Comparison of ENCODE assay signal across 8 mouse cellular contexts in genomic region chr14:118088437-118089207, GRCm38 (mm10). TPM values are rescaled to one million over a fixed set of nuclear protein-coding genes. Genes with fewer than 3 reads are reported as not detected.
A peak's percentile ranks its signal among the peaks of the same experiment; 100 is the strongest.
DNase-seq lines count a peak whose midpoint lies in the region; ATAC-seq and TF ChIP-seq lines count a peak whose summit lies in the region.

No protein-coding gene starts in this region.

- no peak for TF ChIP-seq RAD21 in CH12.LX (IDR thresholded peaks at IDR 0.05; ENCODE audit: low read depth, low read length)

- H3K4me2 ChIP-seq in CH12.LX (ENCODE audit: insufficient read depth, low read depth, poor library complexity, severe bottlenecking): peak overlapping the region; percentile 58

- TF ChIP-seq CTCF in CH12.LX (conservative IDR thresholded peaks at IDR 0.05 in 1 of 2, IDR thresholded peaks at IDR 0.05 in 1 of 2; ENCODE audit: low read depth in 2 of 2, low read length in 2 of 2): no peak

- H3K4me3 ChIP-seq in CH12.LX (replicated peaks in 1 of 3; ENCODE audit: low read depth in 2 of 3, low read length in 2 of 3, poor library complexity in 1 of 3): peak overlapping the region; percentile 82 to 91 (median 85)

- no peaks in the 10 kb centered on the region for H3K9me3 ChIP-seq in CH12.LX (replicated peaks; ENCODE audit: low read length)

- dilution Hi-C loops in CH12.LX (cut with MboI; ENCODE audit: extremely low pct_ligation_motif_present, extremely low pct_unique_long_range_greater_than_20kb, low sequenced_read_pairs): no loop called here

- no peak overlapping the region for H3K27ac ChIP-seq in CH12.LX (ENCODE audit: insufficient read depth, low read depth)

- DNase-seq in adrenal gland, postnatal 10 days: peak; percentile 29
- no peak for DNase-seq in adrenal gland, adult 18-20 months (ENCODE audit: low spot score in 2 of 2)
- DNase-seq in CH12.LX (ENCODE audit: extremely low read depth): peak; percentile 54
- no peak for DNase-seq in thymus, postnatal 10 days (ENCODE audit: low spot score in 2 of 2)
- DNase-seq in layer of hippocampus, adult 11-12 months (ENCODE audit: low spot score): no peak

- H3K4me1 ChIP-seq in CH12.LX (ENCODE audit: control insufficient read depth in 1 of 2, insufficient read depth in 2 of 2): peaks cover 18 to 49% of the 10 kb centered on the region in 2 experiments

- no peaks in the 10 kb centered on the region for H3K36me3 ChIP-seq in CH12.LX (replicated peaks in 1 of 2; ENCODE audit: control insufficient read depth in 1 of 2, insufficient read depth in 1 of 2, low read length in 1 of 2)

- in situ Hi-C loops in CH12.LX (cut with MboI; ENCODE audit: low pct_ligation_motif_present, low pct_unique_long_range_greater_than_20kb, low sequenced_read_pairs): loop anchor here (5.0 kb wide), 1 partner anchor 49 kb away; the partner anchor contains the start of gene Gpr180

- TF ChIP-seq POLR2A in CH12.LX (IDR thresholded peaks at IDR 0.05; ENCODE audit: low read depth, low read length): no peak

- peaks cover 6% of the 10 kb centered on the region for H3K27me3 ChIP-seq in CH12.LX (replicated peaks)

- no peaks in the 10 kb centered on the region for H3K79me2 ChIP-seq in CH12.LX (replicated peaks; ENCODE audit: control insufficient read depth, extremely low read depth, insufficient read depth, poor library complexity, severe bottlenecking)

- TF ChIP-seq EP300 in CH12.LX (IDR thresholded peaks at IDR 0.05; ENCODE audit: low read length): no peak

- peak overlapping the region; percentile 31; the same call in 1 of the 2 replicates for H3K9ac ChIP-seq in CH12.LX (ENCODE audit: insufficient read depth, low read depth)

- ATAC-seq in erythroid progenitor cell, adult 5-6 weeks (replicated peaks; ENCODE audit: low FRiP score, poor library complexity, severe bottlenecking): peak; percentile 78
- ATAC-seq in inflammation-experienced regulatory T-cells, adult 6 months: peak; percentile 57
- peak; percentile 64 for ATAC-seq in megakaryocyte, adult 5-6 weeks (ENCODE audit: poor library complexity, severe bottlenecking)

TF ChIP-seq in CH12.LX, 34 proteins besides CTCF, POLR2A, EP300 and RAD21:
- TF ChIP-seq MAX (IDR thresholded peaks at IDR 0.05; ENCODE audit: low read length) (peak; percentile 6; the same call in 1 of the 2 replicates), MYC (IDR thresholded peaks at IDR 0.05; ENCODE audit: low read depth, low read length) (peak; percentile 45; the same call in 1 of the 2 replicates), IRF4 (IDR thresholded peaks at IDR 0.05; ENCODE audit: low read depth, low read length) (no peak)

RNA-seq across cellular contexts. Expression of gene Dct, which starts 36.6 kb away (rescaled TPM):
- total RNA-seq in adrenal gland, postnatal 10 days (2021): not detected
- total RNA-seq in adrenal gland, adult 18-20 months (2021): under 1 TPM in 1 of 2 experiments, not detected in 1; 0.27 TPM
- total RNA-seq in CH12.LX (2012; rRNA removed) (not detected in 2 replicates), CH12.LX (2014; rRNA removed) (not detected in 2 replicates)
- polyA plus RNA-seq in CH12.LX (2012; ENCODE audit: insufficient read length, low read depth): 0.23 and 0.34 TPM in 2 replicates
- not detected in 2 replicates for total RNA-seq in erythroid progenitor cell, adult 5-6 weeks (2015; ENCODE audit: low replicate concordance)
- total RNA-seq in erythroid progenitor cell, adult 5-6 weeks (2017; ENCODE audit: low replicate concordance): 0.26 TPM in 1 of 2 replicates, not detected in the other
- under 1 TPM in 2 of 3 experiments, not detected in 1; 0.28 to 0.38 TPM for polyA plus RNA-seq in inflammation-experienced regulatory T-cells, adult 6 months (2017; shearing (Covaris generic))
- total RNA-seq in megakaryocyte, adult 5-6 weeks (2015): 0.04 TPM in 1 of 2 replicates, not detected in the other
- 0.07 and 0.08 TPM in 2 replicates for total RNA-seq in megakaryocyte, adult 5-6 weeks (2017)

RNA-seq across cellular contexts. Expression of gene Tgds, which starts 43.9 kb away (rescaled TPM):
- total RNA-seq in adrenal gland, postnatal 10 days (2021): 10 to 100 TPM; 19.6 to 23.3 TPM
- 10 to 100 TPM; 13.9 TPM for total RNA-seq in adrenal gland, adult 18-20 months (2021)
- 19.5 and 20.7 TPM in 2 replicates for total RNA-seq in CH12.LX (2012; rRNA removed)
- 29.3 and 29.4 TPM in 2 replicates for total RNA-seq in CH12.LX (2014; rRNA removed)
- polyA plus RNA-seq in CH12.LX (2012; ENCODE audit: insufficient read length, low read depth): 18.6 and 21.0 TPM in 2 replicates
- total RNA-seq in erythroid progenitor cell, adult 5-6 weeks (2015; ENCODE audit: low replicate concordance): 7.1 and 10.8 TPM in 2 replicates
- total RNA-seq in erythroid progenitor cell, adult 5-6 weeks (2017; ENCODE audit: low replicate concordance): 1.5 and 2.4 TPM in 2 replicates
- polyA plus RNA-seq in inflammation-experienced regulatory T-cells, adult 6 months (2017; shearing (Covaris generic)): 10 to 100 TPM; 32.9 to 43.8 (median 38.4) TPM
- total RNA-seq in megakaryocyte, adult 5-6 weeks (2015): 16.7 and 24.5 TPM in 2 replicates
- total RNA-seq in megakaryocyte, adult 5-6 weeks (2017): 20.3 and 20.5 TPM in 2 replicates

RNA-seq across cellular contexts. Expression of gene Gpr180, which starts 48.3 kb away (rescaled TPM):
- total RNA-seq in adrenal gland, postnatal 10 days (2021): 10 to 100 TPM; 26.6 to 27.0 TPM
- 10 to 100 TPM; 21.1 to 27.3 TPM for total RNA-seq in adrenal gland, adult 18-20 months (2021)
- total RNA-seq in CH12.LX (2012; rRNA removed): 14.0 and 19.3 TPM in 2 replicates
- total RNA-seq in CH12.LX (2014; rRNA removed): 15.3 and 15.8 TPM in 2 replicates
- polyA plus RNA-seq in CH12.LX (2012; ENCODE audit: insufficient read length, low read depth): 8.3 and 11.7 TPM in 2 replicates
- total RNA-seq in erythroid progenitor cell, adult 5-6 weeks (2015; ENCODE audit: low replicate concordance): 1.1 and 2.5 TPM in 2 replicates
- 1.7 TPM in 1 of 2 replicates, not detected in the other for total RNA-seq in erythroid progenitor cell, adult 5-6 weeks (2017; ENCODE audit: low replicate concordance)
- polyA plus RNA-seq in inflammation-experienced regulatory T-cells, adult 6 months (2017; shearing (Covaris generic)): 1 to 10 TPM; 3.9 to 9.0 (median 6.0) TPM
- total RNA-seq in megakaryocyte, adult 5-6 weeks (2015): 8.5 and 10.8 TPM in 2 replicates
- total RNA-seq in megakaryocyte, adult 5-6 weeks (2017): 7.2 and 7.8 TPM in 2 replicates

Comparison
In these comparisons a context has a peak if more than half of its experiments do, and no peak if none do; other contexts are left out.
1. DNase-seq: peak in adrenal gland, postnatal 10 days (single experiment) and CH12.LX (single experiment); none in adrenal gland, adult 18-20 months (0 of 2), thymus, postnatal 10 days (0 of 2) and layer of hippocampus, adult 11-12 months (single experiment).
2. Peak in every context shown above with its lines, with median percentiles within 50 percentile points of each other: ATAC-seq.